Mouse (Mus musculus) liver, adult 2 months (tissue): ENCODE data around the gene Litaf. TPM values are rescaled to one million over a fixed set of nuclear protein-coding genes. Genes with fewer than 3 reads are reported as not detected.

Experiments
- DNase-seq: peaks from one replicate; pipeline ENCODE4 v3.0.0-alpha.2; 2011; ENCODE audit warnings: low read depth, low spot score; ENCODE audit errors: extremely low read depth
- H3K27ac ChIP-seq: fragments of 200-500 bp; replicated peaks from 2 replicates; pipeline ENCODE4 v1.5.1; 2012; ENCODE audit warnings: low read depth, mild to moderate bottlenecking, control low read depth, inconsistent platforms, low read length; ENCODE audit not compliant: insufficient read depth
- H3K27me3 ChIP-seq: fragments of 200-500 bp; 2 replicates; pipeline ENCODE4 v1.6.1; 2012; ENCODE audit warnings: mild to moderate bottlenecking, moderate library complexity, low read length, inconsistent platforms; ENCODE audit not compliant: control insufficient read depth, insufficient read depth
- H3K36me3 ChIP-seq: fragments of 200-500 bp; 2 replicates; pipeline ENCODE4 v1.6.1; 2012; ENCODE audit warnings: low read length, inconsistent platforms; ENCODE audit not compliant: control insufficient read depth, insufficient read depth
- H3K4me1 ChIP-seq: fragments of 200-500 bp; 2 replicates; pipeline ENCODE4 v1.6.1; 2011; ENCODE audit warnings: low read length; ENCODE audit not compliant: control insufficient read depth, insufficient read depth
- H3K4me3 ChIP-seq: fragments of 200-500 bp; 2 replicates; pipeline ENCODE4 v1.5.1; 2011; ENCODE audit warnings: low read depth, mild to moderate bottlenecking, control low read depth, low read length, moderate library complexity; ENCODE audit not compliant: insufficient read depth
- H3K79me2 ChIP-seq: fragments of 200-500 bp; 2 replicates; pipeline ENCODE4 v1.6.1; 2012; ENCODE audit warnings: inconsistent platforms, mild to moderate bottlenecking, low read length, moderate library complexity; ENCODE audit not compliant: control insufficient read depth, insufficient read depth
- H3K9ac ChIP-seq: fragments of 200-500 bp; 2 replicates; pipeline ENCODE4 v1.6.1; 2012; ENCODE audit warnings: low read depth, mild to moderate bottlenecking, control low read depth, inconsistent platforms, low read length
- CTCF ChIP-seq: fragments of 200-500 bp; IDR thresholded peaks from 2 replicates; pipeline ENCODE4 v1.5.1; 2011; ENCODE audit warnings: low read depth, low read length, control low read depth
- POLR2A ChIP-seq: fragments of 200-500 bp; IDR thresholded peaks from 2 replicates; pipeline ENCODE4 v1.6.1; 2011; ENCODE audit warnings: low read length, control low read depth; ENCODE audit not compliant: insufficient read depth; ENCODE audit errors: extremely low read depth
- WGBS: fragments of 180-500 bp; shearing (Covaris S2); methylation state at CpG from one replicate; pipeline ENCODE4 v1.1.7; 2018; 5-methylcytosine and 5-hydroxymethylcytosine counted together
- polyA plus RNA-seq: library from polyadenylated mRNA; depleted of rRNA; stranded (reverse); fragments of >200 nt; gene quantifications from 2 replicates; pipeline ENCODE4 v1.2.3, GENCODE M21; 2012
- total RNA-seq: library from RNA; depleted of rRNA; stranded (reverse); fragments of >200 nt; gene quantifications from 2 replicates; pipeline ENCODE4 v1.2.3, GENCODE M21; 2014

Gene Litaf
- total and polyA plus RNA-seq, 2 experiments = 27.4 to 161 TPM

DNA sequence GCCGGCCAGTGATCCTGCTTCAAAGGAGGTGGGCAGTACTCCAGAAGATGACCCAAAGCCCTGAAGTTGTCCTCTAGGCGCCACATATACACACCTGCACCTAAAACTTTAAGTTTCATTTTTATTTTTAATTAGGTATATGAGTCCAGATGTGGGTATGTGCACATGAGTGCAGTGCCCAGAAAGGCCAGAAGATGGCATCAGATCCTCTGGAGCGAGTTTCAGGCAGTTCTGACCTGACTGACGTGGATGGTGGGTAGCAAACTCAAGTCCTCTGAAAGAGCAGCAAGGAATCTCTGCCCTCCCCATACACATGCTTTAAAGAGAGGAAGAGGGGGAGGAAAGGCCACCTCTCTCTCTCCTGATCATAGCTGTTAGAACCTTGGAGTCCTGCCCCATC lies 76.1 kb downstream of the Litaf start:
- Histone ChIP-seq H3K36me3 (no peaks in the 10 kb centered on the region), H3K27ac (peak overlapping the region; percentile 14), H3K4me1 (peaks cover 31% of the 10 kb centered on the region), H3K4me3 (no peak overlapping the region), H3K9ac (no peak overlapping the region), H3K27me3 (no peaks in the 10 kb centered on the region), H3K79me2 (peaks cover 35% of the 10 kb centered on the region; the same call in 1 of the 2 replicates)
- 60% methylated on average over 4 of the region's 4 CpGs for WGBS
- no peak for DNase-seq
- no peak for TF ChIP-seq POLR2A
- peak; percentile 61 for TF ChIP-seq CTCF

GRCm38 (mm10) chr16:10989361-10989760 lies 76.6 kb downstream of the Litaf start:
- peak; percentile 96 for DNase-seq
- Histone ChIP-seq H3K4me3 (no peak overlapping the region), H3K27me3 (no peaks in the 10 kb centered on the region), H3K27ac (peak overlapping the region; percentile 15), H3K79me2 (peaks cover 40% of the 10 kb centered on the region; the same call in 1 of the 2 replicates), H3K36me3 (no peaks in the 10 kb centered on the region), H3K9ac (0 out of 2 replicates have a peak overlapping the region, but pooled peaks have one; percentile 9), H3K4me1 (peaks cover 35% of the 10 kb centered on the region)
- TF ChIP-seq CTCF = no peak
- no peak for TF ChIP-seq POLR2A
- WGBS = 26% methylated on average over 6 of the region's 6 CpGs

DNA sequence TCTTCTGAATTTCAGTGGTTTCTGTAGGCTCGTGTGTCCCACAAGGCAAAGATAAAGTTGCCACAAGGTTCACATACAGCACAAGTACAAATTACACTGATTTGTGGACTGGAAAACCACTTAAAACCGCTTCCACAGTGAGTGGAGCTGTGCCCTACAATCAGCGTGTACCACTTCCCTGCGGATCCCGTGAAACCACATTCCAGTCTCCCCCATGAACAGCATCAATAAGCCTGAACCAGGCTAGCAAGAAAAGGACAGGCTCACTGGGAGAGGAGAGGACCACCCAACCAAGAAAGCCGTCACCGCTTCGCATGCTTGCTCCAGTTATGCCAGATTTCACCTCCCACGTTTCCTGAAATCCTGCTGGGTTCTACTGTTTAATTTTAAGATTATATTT lies 77.7 kb downstream of the Litaf start:
- peaks cover 33% of the 10 kb centered on the region for H3K4me1 ChIP-seq
- TF ChIP-seq POLR2A = no peak
- no peak for TF ChIP-seq CTCF
- no peak for DNase-seq
- no peak overlapping the region for H3K27ac ChIP-seq
- H3K36me3 ChIP-seq = no peaks in the 10 kb centered on the region
- H3K4me3 ChIP-seq = no peak overlapping the region
- no peak overlapping the region for H3K9ac ChIP-seq
- H3K27me3 ChIP-seq = no peaks in the 10 kb centered on the region
- 92% methylated on average over 9 of the region's 9 CpGs for WGBS
- H3K79me2 ChIP-seq = peaks cover 44% of the 10 kb centered on the region; the same call in 1 of the 2 replicates

- H3K4me3 ChIP-seq = no peak overlapping the region
- H3K4me1 ChIP-seq = peaks cover 33% of the 10 kb centered on the region
- H3K36me3 ChIP-seq = no peaks in the 10 kb centered on the region
- no peak overlapping the region for H3K27ac ChIP-seq
- WGBS = 12% methylated on average over 5 of the region's 5 CpGs
- DNase-seq = peak; percentile 53
- H3K27me3 ChIP-seq = no peaks in the 10 kb centered on the region
- H3K79me2 ChIP-seq = peaks cover 49% of the 10 kb centered on the region
- H3K9ac ChIP-seq = no peak overlapping the region
- TF ChIP-seq POLR2A = no peak
- TF ChIP-seq CTCF = no peak
Measured at GRCm38 (mm10) chr16:10984534-10984933, 81.4 kb downstream of the Litaf start.

DNA sequence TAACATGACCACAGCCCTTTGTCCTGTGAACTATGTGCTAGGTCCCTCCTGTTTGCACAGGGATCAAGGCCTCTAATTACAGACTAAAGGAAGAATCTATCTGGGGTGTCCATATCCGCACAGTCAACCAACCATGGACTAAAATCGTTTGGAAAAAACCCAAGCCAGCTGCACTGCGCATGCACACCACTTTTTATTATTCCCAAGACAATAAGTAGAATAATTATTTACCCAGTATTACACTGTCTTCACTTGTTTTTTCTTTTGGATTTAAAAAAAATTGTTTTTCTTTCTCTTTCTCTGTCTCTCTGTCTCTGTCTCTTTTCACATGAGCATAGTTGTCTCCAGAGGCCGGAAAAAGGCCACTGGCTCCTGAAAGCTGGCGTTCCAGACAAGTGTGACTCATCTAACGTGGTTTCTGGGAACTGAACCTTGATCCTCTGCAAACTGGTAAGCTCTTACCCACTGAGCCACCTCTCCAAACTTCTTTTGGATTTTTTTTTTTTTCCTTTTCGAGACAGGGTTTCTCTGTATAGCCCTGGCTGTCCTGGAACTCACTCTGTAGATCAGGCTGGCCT lies 84.4 kb downstream of the Litaf start:
- Histone ChIP-seq H3K36me3 (no peaks in the 10 kb centered on the region), H3K79me2 (peaks cover 53% of the 10 kb centered on the region), H3K27ac (peak overlapping the region; percentile 13; the same call in 1 of the 2 replicates), H3K27me3 (no peaks in the 10 kb centered on the region), H3K4me1 (peaks cover 41% of the 10 kb centered on the region), H3K4me3 (no peak overlapping the region), H3K9ac (no peak overlapping the region)
- TF ChIP-seq CTCF (no peak), POLR2A (no peak)
- DNase-seq = peak; percentile 80
- WGBS = 12% methylated on average over 7 of the region's 7 CpGs

DNA sequence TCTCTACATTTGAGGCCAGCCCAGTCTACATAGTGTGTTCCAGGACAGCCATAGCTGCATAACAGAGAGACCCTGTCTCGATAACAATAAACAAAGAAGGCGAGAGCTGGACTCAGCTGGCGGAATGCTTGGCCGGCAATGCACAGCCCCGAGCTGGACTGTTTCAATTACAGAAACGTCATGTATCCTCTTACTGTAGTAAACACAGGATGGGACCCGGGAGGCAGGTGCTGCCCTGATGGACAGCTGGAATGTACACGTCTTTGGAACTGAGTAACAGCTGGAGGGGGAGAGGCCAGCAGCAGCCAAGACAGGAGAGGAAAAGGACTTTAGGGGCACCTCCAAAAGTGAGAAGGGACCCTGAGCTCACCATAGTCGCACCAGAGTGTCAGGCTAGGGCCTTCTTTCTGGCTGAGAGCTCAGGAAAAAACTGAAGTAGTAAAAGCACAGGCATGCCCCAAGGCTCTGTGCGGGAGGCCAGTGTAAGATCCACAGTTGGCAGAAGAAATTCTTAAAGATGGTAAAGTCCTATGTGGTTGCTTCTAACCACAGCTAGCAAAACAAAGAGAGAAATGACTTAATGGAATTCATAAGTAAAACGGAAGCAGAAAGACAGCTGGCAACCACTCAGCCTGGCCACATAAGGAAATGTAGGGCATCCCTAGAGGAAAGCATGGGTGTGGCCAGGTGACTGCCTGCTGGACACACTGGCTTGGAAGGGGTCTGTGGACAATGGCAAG lies 86.7 kb downstream of the Litaf start:
- Histone ChIP-seq H3K4me1 (peaks cover 48% of the 10 kb centered on the region), H3K36me3 (no peaks in the 10 kb centered on the region), H3K9ac (no peak overlapping the region), H3K79me2 (peaks cover 42% of the 10 kb centered on the region), H3K27ac (no peak overlapping the region), H3K27me3 (no peaks in the 10 kb centered on the region), H3K4me3 (no peak overlapping the region)
- no peak for DNase-seq
- no peak for TF ChIP-seq CTCF
- no peak for TF ChIP-seq POLR2A
- WGBS = 69% methylated on average over 11 of the region's 11 CpGs
